Mouse (Mus musculus) stomach, embryonic 15.5 days (tissue): ENCODE data around the gene Ccdc47. TPM values are rescaled to one million over a fixed set of nuclear protein-coding genes. Genes with fewer than 3 reads are reported as not detected.

Experiments used
- ATAC-seq: fragments of 200-750 bp; cut with Nextera tagmentation; 2 replicates; pipeline ENCODE4 v1.8.0; 2017; ENCODE audit warnings: low read depth, moderate number of reproducible peaks, moderate TSS enrichment; ENCODE audit not compliant: insufficient read depth, low FRiP score
- H3K27ac ChIP-seq: fragments of 300-500 bp; sonication (generic); 2 replicates; pipeline ENCODE4 v1.5.1; 2015; ENCODE audit warnings: mild to moderate bottlenecking, inconsistent platforms
- H3K27me3 ChIP-seq: fragments of 300-500 bp; sonication (generic); replicated peaks from 2 replicates; pipeline ENCODE4 v1.6.1; 2015; ENCODE audit warnings: inconsistent platforms
- H3K36me3 ChIP-seq: fragments of 300-500 bp; sonication (generic); 2 replicates; pipeline ENCODE4 v1.6.1; 2015; ENCODE audit warnings: inconsistent platforms
- H3K4me1 ChIP-seq: fragments of 300-500 bp; sonication (generic); 2 replicates; pipeline ENCODE4 v1.6.1; 2015; ENCODE audit warnings: inconsistent platforms
- H3K4me2 ChIP-seq: fragments of 300-500 bp; sonication (generic); 2 replicates; pipeline ENCODE4 v1.6.1; 2015; ENCODE audit warnings: mild to moderate bottlenecking, inconsistent platforms
- H3K4me3 ChIP-seq: fragments of 300-500 bp; sonication (generic); replicated peaks from 2 replicates; pipeline ENCODE4 v1.5.1; 2015; ENCODE audit warnings: inconsistent platforms
- H3K9ac ChIP-seq: fragments of 300-500 bp; sonication (generic); 2 replicates; pipeline ENCODE4 v1.6.1; 2015; ENCODE audit warnings: inconsistent platforms
- H3K9me3 ChIP-seq: fragments of 300-500 bp; sonication (generic); 2 replicates; pipeline ENCODE4 v1.6.1; 2016; ENCODE audit warnings: inconsistent platforms
- WGBS: fragments of 180-500 bp; shearing (Covaris S2); methylation state at CpG from one replicate; pipeline ENCODE4 v1.1.7; 2015; 5-methylcytosine and 5-hydroxymethylcytosine counted together
- polyA plus RNA-seq: library from polyadenylated mRNA; unstranded; fragments of >200 nt; fragmentation: Nextera tagmentation; extraction: Ambion mirVana; gene quantifications from 2 replicates; pipeline ENCODE4 v1.2.1, GENCODE M21; 2015

The Ccdc47 gene
- polyA plus RNA-seq = 92.1 and 95.0 TPM in 2 replicates

DNA sequence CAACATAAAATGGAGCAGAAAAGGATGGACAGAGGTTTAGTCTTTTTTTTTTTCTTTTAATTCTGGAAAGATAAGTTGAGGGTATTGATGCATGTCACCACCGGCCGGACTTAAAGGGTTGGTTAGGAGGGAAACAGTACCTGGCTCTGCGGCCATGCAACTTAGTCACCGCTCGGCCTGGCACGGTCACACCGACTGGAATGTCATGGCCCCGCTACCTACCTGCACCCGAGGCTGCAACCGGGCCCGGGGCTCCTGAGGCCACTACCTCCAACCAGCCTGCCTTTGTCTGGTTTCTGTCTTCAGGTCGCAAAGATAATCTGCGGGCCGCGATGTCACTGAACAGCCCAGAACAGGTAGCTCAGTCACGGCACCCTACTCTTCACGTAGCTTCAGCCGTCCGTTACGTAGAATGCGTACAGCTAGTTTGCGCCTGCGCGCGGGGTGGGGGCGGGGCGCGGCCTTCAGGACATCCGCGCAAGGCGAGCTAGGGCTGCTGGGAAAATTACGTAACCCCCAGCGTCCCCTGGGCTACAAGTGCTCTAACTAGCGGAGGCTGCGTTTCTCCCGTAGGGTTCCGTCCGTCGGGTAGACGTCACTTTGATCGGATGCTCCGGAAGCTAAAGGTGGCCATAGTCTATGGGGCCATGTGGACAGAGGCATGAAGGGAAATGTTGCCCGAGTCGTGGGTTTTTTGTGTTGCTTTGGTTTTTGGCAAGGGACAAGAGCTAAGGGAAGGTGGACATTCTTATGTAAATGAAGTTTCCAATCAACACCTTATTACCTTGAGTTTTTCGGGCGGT, at the start of gene Ccdc47:
Ccdc47 (minus strand) TSS at position 418 of the 803 bp plus-strand sequence.
- Histone ChIP-seq H3K27ac (peak within 1 kb of the TSS; percentile 98), H3K4me2 (peak within 1 kb of the TSS; percentile 57), H3K4me1 (peaks cover 16% of the 10 kb centered on the region), H3K4me3 (peak within 1 kb of the TSS; percentile 96), H3K9me3 (no peaks in the 10 kb centered on the region), H3K9ac (peak within 1 kb of the TSS; percentile 98), H3K27me3 (no peaks in the 10 kb centered on the region), H3K36me3 (peaks cover 8% of the 10 kb centered on the region)
- peak; percentile 98 for ATAC-seq
- WGBS = under 1% methylated on average over 46 of the region's 46 CpGs

DNA sequence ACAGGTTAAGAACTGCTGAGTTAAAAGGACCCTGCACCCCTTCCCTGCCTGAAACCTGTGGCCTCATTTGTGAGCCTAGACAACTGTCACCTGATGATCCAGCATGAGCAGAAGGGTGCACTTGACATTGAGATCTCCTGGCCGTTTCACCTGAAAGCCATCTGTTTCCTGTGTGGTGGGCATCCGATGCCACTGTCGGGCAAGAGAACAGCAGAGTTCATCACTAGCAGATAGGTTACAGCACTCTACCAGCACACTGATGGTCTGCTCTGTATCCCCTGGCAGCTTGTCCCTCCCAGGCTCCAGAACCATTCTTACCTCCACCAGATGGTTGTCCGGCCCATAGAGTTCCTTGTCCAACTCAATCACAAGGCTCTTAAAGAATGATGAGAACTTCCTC, 49.4 kb upstream of the Ccdc47 start:
- Histone ChIP-seq H3K4me1 (peaks cover 34% of the 10 kb centered on the region), H3K9ac (no peak overlapping the region), H3K4me2 (no peak overlapping the region), H3K27ac (no peak overlapping the region), H3K4me3 (no peak overlapping the region), H3K9me3 (no peaks in the 10 kb centered on the region), H3K27me3 (no peaks in the 10 kb centered on the region), H3K36me3 (peaks cover 64% of the 10 kb centered on the region)
- WGBS = 92% methylated on average over 4 of the region's 4 CpGs
- no peak for ATAC-seq

DNA sequence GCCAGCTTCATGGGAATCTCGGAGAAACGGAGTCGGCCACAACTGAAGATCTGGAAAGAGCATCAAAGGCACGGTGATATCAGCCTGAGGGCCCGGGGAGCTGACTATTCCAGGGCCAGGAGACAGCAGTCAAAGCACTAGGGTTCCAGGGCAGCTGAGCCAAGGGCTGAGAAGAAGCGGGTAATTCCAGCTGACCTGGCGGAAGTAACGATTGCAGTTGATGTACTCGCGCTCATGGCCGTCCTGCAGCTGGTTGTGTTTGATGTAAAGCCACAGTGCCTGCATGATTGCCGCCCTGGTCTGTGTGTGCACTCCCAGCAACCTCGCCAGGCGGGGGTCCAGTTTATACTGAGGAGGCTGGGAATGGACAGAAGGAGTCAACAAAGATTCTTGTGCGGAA, 48.8 kb upstream of the Ccdc47 start:
- Histone ChIP-seq H3K36me3 (peaks cover 63% of the 10 kb centered on the region), H3K27ac (no peak overlapping the region), H3K4me3 (no peak overlapping the region), H3K9me3 (no peaks in the 10 kb centered on the region), H3K4me2 (no peak overlapping the region), H3K4me1 (peaks cover 28% of the 10 kb centered on the region), H3K27me3 (no peaks in the 10 kb centered on the region), H3K9ac (no peak overlapping the region)
- WGBS = 83% methylated on average over 15 of the region's 15 CpGs
- no peak for ATAC-seq

DNA sequence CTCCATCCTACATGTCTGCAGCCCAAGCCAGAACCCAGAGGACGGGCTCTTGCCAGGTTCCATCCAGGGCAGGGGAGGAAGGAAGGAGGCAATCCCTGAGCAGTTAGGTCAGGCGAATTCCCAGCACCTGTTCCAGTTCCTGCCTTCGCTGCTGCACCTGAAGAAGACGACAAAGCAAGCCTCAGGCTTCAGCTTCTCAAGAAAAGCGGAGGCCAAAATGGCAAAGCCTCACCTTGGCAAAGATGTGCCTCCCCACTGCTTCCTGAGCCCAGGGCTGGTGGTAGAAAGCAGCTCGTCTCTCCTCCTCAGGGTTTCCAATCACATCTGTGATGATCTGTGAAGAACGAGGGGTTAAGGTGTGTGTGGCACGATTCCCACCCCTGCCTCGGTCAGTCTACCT, 47.8 kb upstream of the Ccdc47 start:
- ATAC-seq = no peak
- Histone ChIP-seq H3K4me1 (peaks cover 21% of the 10 kb centered on the region), H3K4me2 (no peak overlapping the region), H3K4me3 (no peak overlapping the region), H3K9ac (no peak overlapping the region), H3K9me3 (no peaks in the 10 kb centered on the region), H3K36me3 (peaks cover 68% of the 10 kb centered on the region), H3K27ac (no peak overlapping the region), H3K27me3 (no peaks in the 10 kb centered on the region)
- 88% methylated on average over 9 of the region's 9 CpGs for WGBS

DNA sequence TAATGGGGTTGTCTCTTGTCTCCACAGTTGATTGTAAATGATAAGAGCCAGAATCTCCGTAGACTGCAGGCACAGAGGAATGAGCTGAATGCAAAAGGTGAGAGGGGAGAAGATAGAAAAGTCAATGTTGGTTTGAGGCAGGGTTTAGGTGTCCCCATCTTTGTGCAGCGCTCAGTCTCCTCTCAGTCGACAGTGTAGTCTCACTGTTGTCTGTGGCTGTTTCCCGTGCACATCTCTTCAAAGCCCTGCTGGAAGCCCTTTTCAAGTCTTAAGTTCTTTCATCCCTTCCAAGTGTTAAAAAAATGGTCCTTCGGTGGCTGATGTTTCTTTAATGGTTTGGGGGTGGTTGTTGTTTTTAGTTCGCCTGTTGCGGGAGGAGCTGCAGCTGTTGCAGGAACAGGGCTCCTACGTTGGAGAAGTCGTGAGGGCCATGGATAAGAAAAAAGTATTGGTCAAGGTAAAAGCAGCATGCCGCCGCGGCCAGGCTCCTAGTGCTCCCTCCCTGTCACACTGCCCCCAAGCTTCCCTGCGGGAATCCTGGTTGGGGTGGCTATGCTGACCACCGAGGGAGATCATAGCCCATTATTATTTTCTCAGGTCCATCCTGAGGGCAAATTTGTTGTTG, 44.8 kb upstream of the Ccdc47 start:
- no peak for ATAC-seq
- Histone ChIP-seq H3K27ac (no peak overlapping the region), H3K27me3 (no peaks in the 10 kb centered on the region), H3K9ac (no peak overlapping the region), H3K4me1 (peaks cover 12% of the 10 kb centered on the region), H3K4me3 (no peak overlapping the region), H3K9me3 (no peaks in the 10 kb centered on the region), H3K4me2 (no peak overlapping the region), H3K36me3 (peaks cover 63% of the 10 kb centered on the region)
- WGBS = 75% methylated on average over 14 of the region's 14 CpGs

DNA sequence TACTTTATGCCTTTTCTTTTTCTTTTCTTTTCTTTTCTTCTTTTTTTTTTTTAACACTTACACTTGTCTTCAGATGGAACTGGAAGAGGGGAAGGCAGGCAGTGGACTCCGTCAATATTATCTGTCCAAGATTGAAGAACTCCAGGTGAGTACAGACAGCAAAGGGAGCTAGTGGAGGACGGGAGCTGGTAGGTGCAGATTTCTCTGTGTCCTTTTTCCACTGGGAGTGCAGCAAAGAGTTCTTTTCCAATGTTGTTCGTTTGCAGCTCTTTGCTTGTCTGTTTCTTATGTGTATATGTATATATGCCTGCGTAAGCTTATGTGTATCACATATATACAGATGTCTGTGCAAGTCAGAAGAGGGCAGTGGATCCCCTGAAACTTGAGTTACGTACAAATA, 40.6 kb upstream of the Ccdc47 start:
- Histone ChIP-seq H3K4me2 (peak overlapping the region; percentile 62), H3K36me3 (peaks cover 39% of the 10 kb centered on the region), H3K27ac (no peak overlapping the region), H3K9me3 (no peaks in the 10 kb centered on the region), H3K27me3 (no peaks in the 10 kb centered on the region), H3K9ac (peak overlapping the region; percentile 71), H3K4me1 (peaks cover 19% of the 10 kb centered on the region), H3K4me3 (peak overlapping the region; percentile 82)
- 55% methylated on average over 5 of the region's 5 CpGs for WGBS
- no peak for ATAC-seq

DNA sequence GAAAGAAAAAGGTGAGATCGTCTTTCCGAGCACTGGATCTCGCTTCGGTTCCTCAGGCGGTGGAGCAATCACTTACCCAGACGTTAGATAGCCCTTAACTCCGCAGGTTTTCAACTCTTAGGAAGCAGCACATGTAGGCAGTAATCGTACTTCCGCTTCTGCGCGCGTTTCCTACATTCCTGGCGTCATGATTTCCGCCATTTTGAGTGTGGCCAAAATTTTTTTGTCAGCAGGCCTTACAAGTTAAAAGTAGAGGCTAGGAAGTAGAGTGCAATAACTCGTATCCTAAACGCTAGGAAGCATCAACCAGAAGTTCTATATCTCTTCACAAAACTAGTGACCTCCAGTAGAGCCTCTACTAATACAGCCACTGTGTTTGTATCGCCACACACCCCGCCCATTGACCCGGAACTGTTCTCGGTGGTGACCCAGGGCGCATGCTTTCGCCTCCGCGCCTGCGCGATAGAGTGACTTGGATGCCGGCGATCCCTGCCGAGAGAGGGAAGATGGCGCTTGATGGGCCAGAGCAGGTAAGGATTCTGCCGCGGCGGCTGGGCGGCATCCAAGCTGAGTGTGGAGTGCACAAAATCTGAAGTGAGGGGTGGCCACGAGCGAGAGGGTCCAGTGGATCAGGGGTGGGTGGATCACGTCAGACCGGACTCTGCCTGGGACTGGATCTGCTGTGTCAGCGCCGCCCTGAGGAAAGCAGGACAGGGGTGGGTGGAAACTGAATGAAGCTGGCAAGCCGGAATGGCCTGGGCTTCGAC, 39.7 kb upstream of the Ccdc47 start, which contains the start of the genes Ftsj3 and Psmc5:
Ftsj3 (minus strand) TSS at position 395 of the 767 bp plus-strand sequence.
Psmc5 (plus strand) TSS at position 470 of the 767 bp plus-strand sequence.
- ATAC-seq = peak; percentile 93
- H3K4me3 ChIP-seq = peak within 1 kb of the TSS; percentile 82
- under 1% methylated on average over 42 of the region's 42 CpGs for WGBS
- H3K4me2 ChIP-seq = peak within 1 kb of the TSS; percentile 89
- peak within 1 kb of the TSS; percentile 85 for H3K27ac ChIP-seq
- peaks cover 19% of the 10 kb centered on the region for H3K4me1 ChIP-seq
- H3K9me3 ChIP-seq = no peaks in the 10 kb centered on the region
- H3K9ac ChIP-seq = peak within 1 kb of the TSS; percentile 71
- H3K27me3 ChIP-seq = no peaks in the 10 kb centered on the region
- H3K36me3 ChIP-seq = peaks cover 35% of the 10 kb centered on the region

DNA sequence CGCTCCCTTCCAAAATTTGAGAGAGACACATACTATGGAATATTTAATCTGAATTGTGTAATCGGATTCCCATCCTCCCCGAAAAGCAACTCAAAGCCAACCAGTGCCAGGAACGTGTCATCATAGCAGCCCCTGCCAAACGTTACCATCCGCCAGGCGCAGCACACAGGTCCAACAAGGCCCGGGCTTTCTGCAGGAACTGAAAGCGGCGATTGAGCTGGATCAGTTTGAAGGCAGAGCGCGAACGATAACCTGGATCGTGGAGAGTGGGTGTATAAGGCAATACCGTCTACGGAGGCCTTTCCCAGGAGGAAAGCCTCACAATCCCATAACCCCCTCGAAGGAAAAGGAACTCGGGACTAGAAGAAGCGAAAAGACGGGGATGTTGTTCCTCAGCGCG, 39.0 kb upstream of the Ccdc47 start:
- H3K4me1 ChIP-seq = peaks cover 19% of the 10 kb centered on the region
- peak overlapping the region; percentile 67 for H3K27ac ChIP-seq
- ATAC-seq = no peak
- no peaks in the 10 kb centered on the region for H3K27me3 ChIP-seq
- peak overlapping the region; percentile 42 for H3K9ac ChIP-seq
- H3K4me3 ChIP-seq = peak overlapping the region; percentile 82
- peaks cover 39% of the 10 kb centered on the region for H3K36me3 ChIP-seq
- 2% methylated on average over 22 of the region's 22 CpGs for WGBS
- peak overlapping the region; percentile 89 for H3K4me2 ChIP-seq
- H3K9me3 ChIP-seq = no peaks in the 10 kb centered on the region

DNA sequence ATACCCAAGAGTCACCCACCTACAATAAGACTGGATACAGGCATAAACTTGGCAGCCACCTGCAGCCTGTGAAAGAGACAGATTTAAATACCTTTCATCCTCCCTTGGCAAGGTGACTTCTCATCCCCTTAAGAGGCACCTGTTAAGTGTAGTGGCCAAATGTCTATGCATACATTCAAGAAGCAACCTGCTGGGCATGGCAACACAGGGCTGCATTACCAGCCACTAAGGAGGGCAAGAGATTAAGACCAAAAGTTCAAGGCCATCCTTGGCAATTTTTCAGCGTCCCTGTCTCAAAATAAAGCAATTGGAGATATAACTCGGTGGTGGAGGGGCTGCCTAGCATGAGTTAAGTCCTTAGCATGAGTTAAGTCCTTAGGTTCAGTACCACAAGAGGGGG, 38.6 kb upstream of the Ccdc47 start:
- H3K27ac ChIP-seq = no peak overlapping the region
- H3K9me3 ChIP-seq = no peaks in the 10 kb centered on the region
- peak overlapping the region; percentile 42; the same call in 1 of the 2 replicates for H3K9ac ChIP-seq
- H3K4me2 ChIP-seq = peak overlapping the region; percentile 89
- 14% methylated on average over 2 of the region's 2 CpGs for WGBS
- H3K27me3 ChIP-seq = no peaks in the 10 kb centered on the region
- ATAC-seq = no peak
- H3K36me3 ChIP-seq = peaks cover 43% of the 10 kb centered on the region
- peak overlapping the region; percentile 82 for H3K4me3 ChIP-seq
- peaks cover 19% of the 10 kb centered on the region for H3K4me1 ChIP-seq

DNA sequence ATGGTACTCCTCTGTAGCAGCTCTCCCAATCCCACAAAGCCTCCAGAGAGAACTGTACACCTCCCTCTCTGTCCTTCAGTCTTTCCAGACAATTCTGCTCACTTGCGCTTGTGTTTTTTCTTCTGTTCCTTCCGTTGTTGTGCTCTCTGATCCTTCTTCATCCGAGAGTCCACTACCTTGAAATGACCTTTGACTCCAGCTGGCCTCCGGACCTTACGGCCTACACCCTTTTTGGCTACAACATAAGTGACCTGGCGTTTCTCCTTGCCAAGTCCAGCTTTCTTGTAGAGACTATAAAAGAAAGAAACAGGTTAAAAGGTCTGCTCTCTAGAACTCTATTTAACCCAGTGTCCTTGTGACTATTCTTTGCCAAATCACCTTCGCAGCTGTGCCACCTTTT, 33.2 kb upstream of the Ccdc47 start:
- 85% methylated on average over 7 of the region's 7 CpGs for WGBS

DNA sequence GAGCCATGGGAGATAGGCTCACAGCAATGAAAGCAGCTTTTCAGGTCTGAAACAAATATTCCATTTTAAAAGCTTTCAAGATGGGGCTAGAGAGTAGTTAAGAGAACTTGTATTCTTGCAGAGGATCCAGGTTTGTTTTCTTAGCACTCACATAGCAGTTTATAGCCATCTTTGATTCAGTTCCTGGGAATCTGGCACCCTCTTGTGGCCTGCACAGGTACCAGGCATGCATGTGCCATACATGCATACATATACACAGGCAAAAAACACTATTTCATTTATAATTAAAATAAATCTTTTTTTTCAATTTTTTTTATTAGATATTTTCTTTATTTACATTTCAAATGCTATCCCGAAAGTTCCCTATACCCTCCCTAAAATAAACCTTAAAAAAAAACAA, 30.7 kb upstream of the Ccdc47 start:
- Histone ChIP-seq H3K27ac (no peak overlapping the region), H3K4me1 (no peaks in the 10 kb centered on the region), H3K9me3 (no peaks in the 10 kb centered on the region), H3K36me3 (peaks cover 80% of the 10 kb centered on the region), H3K4me3 (no peak overlapping the region), H3K9ac (no peak overlapping the region), H3K4me2 (no peak overlapping the region), H3K27me3 (no peaks in the 10 kb centered on the region)
- WGBS = 92% methylated on average over 1 of the region's 1 CpGs
- no peak for ATAC-seq

More for the DNA sequence above, 33.2 kb upstream of the Ccdc47 start:
- Histone ChIP-seq H3K9ac (no peak overlapping the region), H3K4me2 (no peak overlapping the region), H3K36me3 (peaks cover 74% of the 10 kb centered on the region), H3K27ac (no peak overlapping the region), H3K27me3 (no peaks in the 10 kb centered on the region), H3K9me3 (no peaks in the 10 kb centered on the region), H3K4me3 (no peak overlapping the region), H3K4me1 (no peaks in the 10 kb centered on the region)
- ATAC-seq = no peak
